Mouse (Mus musculus) ZHBTc4 (cell line): ENCODE results near the gene Vmn2r52.
"Not testable (repeated sequence)": the region's sequence is repeated elsewhere in the genome, so short reads cannot be mapped to it uniquely, and the experiment has no call there.

Experiments
- DNase-seq: peaks from one replicate; pipeline ENCODE4 v3.0.0-alpha.2; 2011; ENCODE audit warnings: low read depth, low spot score

The Vmn2r52 gene

DNA sequence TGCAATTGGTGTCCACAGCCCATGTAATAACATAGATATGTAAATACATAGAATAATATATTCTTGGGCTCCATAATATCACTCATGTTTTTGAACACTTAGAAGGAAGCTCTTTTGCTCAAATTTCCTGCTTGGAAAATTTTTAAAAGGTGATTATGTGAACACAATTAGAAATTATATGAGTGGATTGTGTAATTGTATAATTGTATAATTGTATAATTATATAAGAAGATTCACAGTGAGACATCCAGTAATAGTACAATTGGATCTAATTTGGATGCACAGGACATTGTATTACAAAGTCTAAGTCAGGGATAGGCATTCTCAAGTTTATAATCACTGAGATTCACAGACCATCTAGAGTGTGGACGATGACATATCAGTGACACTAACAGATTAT, at the start of gene Vmn2r52:
Gene Vmn2r52 (minus strand): TSS at position 101 of the 400 bp plus-strand sequence.
- no peak for DNase-seq

DNA sequence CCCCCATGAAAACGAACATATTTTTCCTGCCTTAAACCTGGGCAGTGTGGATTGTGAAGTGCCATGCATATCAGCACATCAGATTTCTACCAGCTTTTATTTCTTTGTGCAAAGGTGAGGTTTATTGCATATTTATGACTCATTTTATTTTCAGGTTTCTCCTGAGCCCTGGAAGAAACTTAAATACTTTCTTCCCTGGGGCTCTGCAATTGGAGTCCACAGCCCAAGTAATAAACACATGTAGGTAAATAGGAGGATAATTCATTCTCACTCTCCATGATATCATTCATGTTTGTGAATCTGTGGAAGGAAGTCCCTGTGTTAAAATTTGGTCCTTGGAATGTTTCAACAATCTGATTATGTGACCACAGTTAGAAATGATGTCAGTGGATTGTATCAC, 70.7 kb downstream of the Vmn2r52 start, which contains the start of gene Vmn2r51:
Gene Vmn2r51 (minus strand): TSS at position 101 of the 400 bp plus-strand sequence.
- not testable (repeated sequence) for DNase-seq
